Mouse (Mus musculus): ENCODE results near the gene Coq5. TPM values are rescaled to one million over a fixed set of nuclear protein-coding genes. Genes with fewer than 3 reads are reported as not detected.
"Not testable (repeated sequence)": the region's sequence is repeated elsewhere in the genome, so short reads cannot be mapped to it uniquely, and the experiment has no call there.

Gene Coq5
- polyA plus RNA-seq, 1 experiment from 2014 or later, result 39.2 TPM

DNA sequence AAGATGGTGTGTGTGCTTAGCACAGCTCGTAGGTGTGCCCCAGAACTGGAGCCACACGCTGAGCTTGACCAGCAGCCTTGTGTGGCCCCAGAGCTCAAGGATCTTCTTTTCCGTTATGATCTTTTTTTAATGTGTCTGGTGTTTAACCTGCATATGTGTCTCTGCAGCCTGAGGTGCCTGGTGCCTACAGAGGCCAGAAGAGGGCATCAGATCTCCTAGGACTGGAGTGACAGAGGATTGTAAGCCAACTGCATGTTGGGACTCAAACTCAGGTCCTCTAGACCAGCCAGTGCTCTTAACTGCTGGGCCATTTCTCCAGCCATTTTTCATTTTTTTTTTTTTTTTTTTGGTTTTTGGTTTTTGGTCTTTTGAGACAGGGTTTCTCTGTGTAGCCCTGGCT is 5.3 kb downstream of the Coq5 start:
- no peak for ATAC-seq (ENCODE audit: insufficient read depth)
- Histone ChIP-seq H3K4me3 (ENCODE audit: low read depth, low read length) (no peak overlapping the region), H3K9me3 (ENCODE audit: low read depth, low read length) (no peaks in the 10 kb centered on the region), H3K27ac (ENCODE audit: low read depth) (no peak overlapping the region), H3K4me1 (ENCODE audit: insufficient read depth) (peaks cover 5% of the 10 kb centered on the region), H3K27me3 (ENCODE audit: insufficient read depth, low read length) (no peaks in the 10 kb centered on the region), H3K36me3 (ENCODE audit: insufficient read depth) (peaks cover 35% of the 10 kb centered on the region), H3K9ac (no peak overlapping the region), H3K4me2 (no peak overlapping the region)
- peak; percentile 29; the same call in 1 of the 2 replicates for TF ChIP-seq CTCF (IDR thresholded peaks at IDR 0.05; ENCODE audit: low read depth)
- no peak for DNase-seq
- 89% methylated on average over 3 of the region's 3 CpGs for WGBS

GRCm38 (mm10) chr5:115294173-115294572 is 14.7 kb downstream of the Coq5 start:
- Histone ChIP-seq H3K9me3 (ENCODE audit: low read depth, low read length) (no peaks in the 10 kb centered on the region), H3K27ac (ENCODE audit: low read depth) (no peak overlapping the region), H3K36me3 (ENCODE audit: insufficient read depth) (peaks cover 74% of the 10 kb centered on the region), H3K4me2 (no peak overlapping the region), H3K4me1 (ENCODE audit: insufficient read depth) (peaks cover 5% of the 10 kb centered on the region), H3K4me3 (ENCODE audit: low read depth, low read length) (no peak overlapping the region), H3K27me3 (ENCODE audit: insufficient read depth, low read length) (no peaks in the 10 kb centered on the region), H3K9ac (no peak overlapping the region)
- TF ChIP-seq CTCF (IDR thresholded peaks at IDR 0.05; ENCODE audit: low read depth), result peak; percentile 26
- DNase-seq (no peak), ATAC-seq (ENCODE audit: insufficient read depth) (no peak)
- WGBS, result 91% methylated on average over 8 of the region's 8 CpGs

DNA sequence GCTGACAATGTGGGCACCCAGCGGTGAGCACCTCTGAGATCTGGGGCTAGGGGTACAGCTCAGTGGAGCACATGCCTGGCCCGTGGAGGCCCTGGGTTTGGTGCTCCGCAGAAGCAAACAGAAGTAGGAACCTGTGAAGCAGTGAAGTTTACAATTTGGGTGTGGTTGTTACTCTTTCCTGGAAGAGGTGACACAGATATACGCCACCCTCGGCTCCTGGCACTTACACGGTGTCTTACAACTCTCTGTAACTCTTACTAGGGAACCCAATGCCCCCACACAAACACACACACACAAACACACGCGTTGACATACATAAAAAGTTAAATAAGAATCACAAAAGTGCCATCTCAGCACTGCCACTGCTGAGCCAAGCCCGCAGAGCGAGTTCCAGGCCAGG is 16.9 kb downstream of the Coq5 start:
- TF ChIP-seq CTCF (IDR thresholded peaks at IDR 0.05; ENCODE audit: low read depth), result no peak
- no peak overlapping the region for H3K9ac ChIP-seq
- peaks cover 10% of the 10 kb centered on the region for H3K4me1 ChIP-seq (ENCODE audit: insufficient read depth)
- no peak overlapping the region for H3K4me3 ChIP-seq (ENCODE audit: low read depth, low read length)
- no peak overlapping the region for H3K4me2 ChIP-seq
- H3K27ac ChIP-seq (ENCODE audit: low read depth), result no peak overlapping the region; the same call in 1 of the 2 replicates
- H3K36me3 ChIP-seq (ENCODE audit: insufficient read depth), result peaks cover 64% of the 10 kb centered on the region
- ATAC-seq (ENCODE audit: insufficient read depth), result no peak
- 66% methylated on average over 10 of the region's 10 CpGs for WGBS
- H3K9me3 ChIP-seq (ENCODE audit: low read depth, low read length), result no peaks in the 10 kb centered on the region
- DNase-seq, result no peak
- H3K27me3 ChIP-seq (ENCODE audit: insufficient read depth, low read length), result no peaks in the 10 kb centered on the region

DNA sequence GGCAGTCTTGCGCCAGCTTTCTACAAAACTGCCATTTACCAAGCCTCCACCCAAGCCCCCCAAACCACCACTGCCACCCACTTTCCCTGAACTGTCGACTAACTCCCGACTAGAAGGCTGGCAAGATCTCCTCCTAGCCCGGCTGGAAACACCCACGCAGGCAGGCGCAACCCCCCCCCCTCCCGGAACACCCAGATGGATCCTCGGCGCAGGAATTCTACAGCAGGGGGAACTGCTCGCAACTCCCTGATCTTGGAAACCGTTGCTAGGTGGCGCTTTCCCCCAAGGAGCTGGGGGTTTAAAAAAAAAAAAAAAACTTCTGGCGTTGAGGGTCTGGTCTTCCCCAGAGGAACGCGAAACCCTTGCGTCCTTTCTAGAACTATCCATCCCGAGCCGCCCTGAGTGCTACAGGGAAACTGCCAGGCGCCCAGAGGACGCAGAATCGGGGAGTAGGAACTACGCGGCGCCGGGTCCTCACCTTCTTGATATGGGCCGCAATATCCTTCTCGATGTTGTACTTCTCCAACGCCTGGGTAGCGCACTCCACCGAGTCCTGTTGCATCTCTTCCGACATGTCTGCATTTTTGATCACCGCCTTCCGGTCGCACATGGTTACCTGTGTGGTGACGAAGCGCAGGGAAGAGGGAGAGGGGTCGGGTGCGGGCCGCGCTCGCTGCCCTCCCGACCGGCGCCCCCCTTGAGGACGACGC is 20.7 kb downstream of the Coq5 start:
- DNase-seq, result peak; percentile 91
- Histone ChIP-seq H3K9ac (peak overlapping the region; percentile 79), H3K9me3 (ENCODE audit: low read depth, low read length) (no peaks in the 10 kb centered on the region), H3K4me3 (ENCODE audit: low read depth, low read length) (peak overlapping the region; percentile 89), H3K4me1 (ENCODE audit: insufficient read depth) (peaks cover 15% of the 10 kb centered on the region), H3K27ac (ENCODE audit: low read depth) (peak overlapping the region; percentile 93), H3K27me3 (ENCODE audit: insufficient read depth, low read length) (no peaks in the 10 kb centered on the region), H3K36me3 (ENCODE audit: insufficient read depth) (peaks cover 43% of the 10 kb centered on the region), H3K4me2 (peak overlapping the region; percentile 68)
- under 1% methylated on average over 46 of the region's 46 CpGs for WGBS
- 0 out of 2 replicates have a peak, but pooled peaks have one; percentile 1 for ATAC-seq (ENCODE audit: insufficient read depth)
- peak; percentile 36 for TF ChIP-seq CTCF (IDR thresholded peaks at IDR 0.05; ENCODE audit: low read depth)

DNA sequence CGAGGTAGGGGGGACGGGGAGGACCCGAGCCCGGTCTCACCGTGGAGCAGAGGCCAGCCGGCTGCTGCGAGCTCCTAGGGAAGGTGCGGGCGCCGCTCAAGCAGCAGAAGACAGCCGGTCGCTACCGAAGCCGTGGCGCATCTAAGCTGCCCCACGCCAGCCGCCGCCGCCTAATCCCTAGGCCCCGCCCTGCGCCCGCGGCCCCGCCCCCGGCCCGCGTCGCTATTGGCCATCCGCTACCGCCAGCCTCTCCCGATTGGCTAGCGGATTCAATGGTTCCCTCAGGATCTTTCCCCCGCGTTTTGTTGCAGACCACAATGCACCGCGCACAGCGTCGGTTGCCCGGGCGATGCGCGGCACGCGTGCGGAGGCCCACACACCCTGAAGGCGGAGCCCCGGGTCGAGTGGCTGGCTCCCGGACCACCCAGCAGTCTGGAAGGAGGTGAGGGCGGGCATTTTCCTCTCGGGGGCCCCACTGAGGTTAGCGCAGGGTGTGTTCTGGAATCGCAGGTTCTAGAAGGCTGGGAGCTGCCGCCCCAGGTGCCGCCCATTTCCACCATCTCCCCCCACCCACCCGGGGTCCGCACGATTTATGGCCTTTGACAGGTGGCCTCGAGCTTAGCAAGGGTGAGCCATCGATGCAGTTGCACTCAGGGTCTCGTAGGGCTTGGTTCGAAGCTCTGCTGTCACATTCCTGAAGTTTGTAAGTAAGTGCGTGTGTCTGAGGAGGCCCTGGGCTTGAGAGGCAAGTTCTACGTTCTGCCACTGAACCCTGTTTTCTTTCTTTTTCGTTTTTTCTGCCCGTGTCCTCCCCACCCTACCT is 21.5 kb downstream of the Coq5 start, which contains the start of gene Dynll1:
TSS of gene Dynll1 (minus strand) at position 208 of the 823 bp plus-strand sequence.
- H3K4me2 ChIP-seq, result peak within 1 kb of the TSS; percentile 83
- no peaks in the 10 kb centered on the region for H3K9me3 ChIP-seq (ENCODE audit: low read depth, low read length)
- under 1% methylated on average over 66 of the region's 66 CpGs for WGBS
- H3K4me3 ChIP-seq (ENCODE audit: low read depth, low read length), result peak within 1 kb of the TSS; percentile 89
- peak within 1 kb of the TSS; percentile 93 for H3K27ac ChIP-seq (ENCODE audit: low read depth)
- H3K36me3 ChIP-seq (ENCODE audit: insufficient read depth), result peaks cover 35% of the 10 kb centered on the region
- DNase-seq (peak; percentile 100), ATAC-seq (ENCODE audit: insufficient read depth) (peak; percentile 97)
- peak; percentile 24; the same call in 1 of the 2 replicates for TF ChIP-seq CTCF (IDR thresholded peaks at IDR 0.05; ENCODE audit: low read depth)
- H3K4me1 ChIP-seq (ENCODE audit: insufficient read depth), result peaks cover 15% of the 10 kb centered on the region
- peak within 1 kb of the TSS; percentile 79 for H3K9ac ChIP-seq
- no peaks in the 10 kb centered on the region for H3K27me3 ChIP-seq (ENCODE audit: insufficient read depth, low read length)

DNA sequence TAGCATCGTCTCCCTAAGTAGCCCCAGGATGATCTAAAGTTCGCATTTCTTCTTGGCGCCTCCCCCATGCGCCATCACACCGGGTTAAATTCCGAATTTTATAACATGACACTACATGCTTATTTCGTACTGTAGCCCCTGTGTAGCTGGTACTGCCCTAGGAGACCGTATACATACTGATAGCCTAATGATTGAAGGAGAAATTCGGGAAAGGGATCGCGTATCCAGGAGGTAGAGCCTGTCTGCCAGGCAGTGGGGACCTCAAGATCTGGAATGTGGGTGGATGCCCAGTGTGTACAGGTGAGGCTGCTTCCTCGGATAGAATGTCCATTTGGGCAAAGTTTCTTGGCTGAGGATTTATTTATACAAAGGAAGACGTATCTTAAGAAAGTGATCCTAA is 22.1 kb downstream of the Coq5 start:
- H3K27me3 ChIP-seq (ENCODE audit: insufficient read depth, low read length), result no peaks in the 10 kb centered on the region
- peaks cover 29% of the 10 kb centered on the region for H3K36me3 ChIP-seq (ENCODE audit: insufficient read depth)
- H3K4me3 ChIP-seq (ENCODE audit: low read depth, low read length), result peak overlapping the region; percentile 89
- no peak for TF ChIP-seq CTCF (IDR thresholded peaks at IDR 0.05; ENCODE audit: low read depth)
- peak overlapping the region; percentile 83 for H3K4me2 ChIP-seq
- H3K27ac ChIP-seq (ENCODE audit: low read depth), result peak overlapping the region; percentile 81
- H3K4me1 ChIP-seq (ENCODE audit: insufficient read depth), result peaks cover 15% of the 10 kb centered on the region
- H3K9me3 ChIP-seq (ENCODE audit: low read depth, low read length), result no peaks in the 10 kb centered on the region
- ATAC-seq (ENCODE audit: insufficient read depth), result no peak
- no peak for DNase-seq
- H3K9ac ChIP-seq, result peak overlapping the region; percentile 63
- 13% methylated on average over 13 of the region's 13 CpGs for WGBS

GRCm38 (mm10) chr5:115302190-115302589 is 22.7 kb downstream of the Coq5 start:
- peak overlapping the region; percentile 83 for H3K4me2 ChIP-seq
- not testable (repeated sequence) for H3K9ac ChIP-seq; H3K27ac ChIP-seq (ENCODE audit: low read depth); DNase-seq; H3K4me3 ChIP-seq (ENCODE audit: low read depth, low read length); ATAC-seq (ENCODE audit: insufficient read depth); H3K9me3 ChIP-seq (ENCODE audit: low read depth, low read length); H3K27me3 ChIP-seq (ENCODE audit: insufficient read depth, low read length)
- H3K4me1 ChIP-seq (ENCODE audit: insufficient read depth), result peaks cover 15% of the 10 kb centered on the region
- H3K36me3 ChIP-seq (ENCODE audit: insufficient read depth), result peaks cover 23% of the 10 kb centered on the region
- WGBS, result 66% methylated on average over 3 of the region's 7 CpGs
